Mouse (Mus musculus) lung, adult 10 weeks (tissue): ENCODE results near the gene Spint1. TPM values are rescaled to one million over a fixed set of nuclear protein-coding genes. Genes with fewer than 3 reads are reported as not detected.

ENCODE experiments used
- polyA plus RNA-seq: library from polyadenylated mRNA; stranded (reverse); fragments of 350-450 nt; fragmentation: Illumina TruSeq; extraction: RNeasy Lipid Tissue Mini Kit (QIAGEN cat#74804); gene quantifications from one replicate; pipeline ENCODE4 v1.2.3, GENCODE M21; 2014; ENCODE audit warnings: low read depth, low replicate concordance; ENCODE audit not compliant: insufficient read depth

Gene Spint1
- 27.2 TPM for polyA plus RNA-seq

DNA sequence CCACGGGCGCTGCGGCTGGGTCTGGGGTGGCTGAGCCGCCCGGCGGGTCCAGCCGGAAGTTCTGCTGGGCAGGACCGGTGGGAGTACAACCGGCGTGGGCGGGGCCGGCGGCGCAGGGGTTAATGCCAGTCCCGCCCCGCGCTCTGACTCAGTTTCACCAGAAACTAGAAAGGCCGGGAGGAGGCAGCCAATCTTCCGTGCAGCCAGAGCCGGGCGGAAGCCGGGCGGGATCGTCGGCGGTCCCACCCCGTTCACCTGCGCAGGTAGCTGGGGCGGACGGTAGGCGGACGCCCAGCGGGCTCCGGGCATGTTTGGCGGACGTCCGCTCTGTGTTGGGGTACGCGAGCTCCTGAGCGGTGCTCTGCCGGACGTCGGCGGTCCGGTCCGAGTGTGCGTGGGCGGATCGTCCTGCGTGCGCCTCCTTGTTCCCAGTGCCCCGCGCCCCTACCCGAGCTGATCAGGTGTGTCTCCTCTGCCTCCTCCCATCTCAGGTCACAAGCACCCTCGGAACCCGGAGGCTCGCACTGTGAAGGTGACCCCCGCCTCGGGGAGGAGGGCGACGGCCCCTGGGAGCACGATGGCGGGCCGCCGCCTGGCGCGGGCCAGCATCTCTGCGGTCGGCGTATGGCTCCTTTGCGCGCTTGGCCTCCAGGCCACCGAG is at the start of gene Spint1:
Gene Spint1 (plus strand): TSS at position 153 of the 661 bp plus-strand sequence.

DNA sequence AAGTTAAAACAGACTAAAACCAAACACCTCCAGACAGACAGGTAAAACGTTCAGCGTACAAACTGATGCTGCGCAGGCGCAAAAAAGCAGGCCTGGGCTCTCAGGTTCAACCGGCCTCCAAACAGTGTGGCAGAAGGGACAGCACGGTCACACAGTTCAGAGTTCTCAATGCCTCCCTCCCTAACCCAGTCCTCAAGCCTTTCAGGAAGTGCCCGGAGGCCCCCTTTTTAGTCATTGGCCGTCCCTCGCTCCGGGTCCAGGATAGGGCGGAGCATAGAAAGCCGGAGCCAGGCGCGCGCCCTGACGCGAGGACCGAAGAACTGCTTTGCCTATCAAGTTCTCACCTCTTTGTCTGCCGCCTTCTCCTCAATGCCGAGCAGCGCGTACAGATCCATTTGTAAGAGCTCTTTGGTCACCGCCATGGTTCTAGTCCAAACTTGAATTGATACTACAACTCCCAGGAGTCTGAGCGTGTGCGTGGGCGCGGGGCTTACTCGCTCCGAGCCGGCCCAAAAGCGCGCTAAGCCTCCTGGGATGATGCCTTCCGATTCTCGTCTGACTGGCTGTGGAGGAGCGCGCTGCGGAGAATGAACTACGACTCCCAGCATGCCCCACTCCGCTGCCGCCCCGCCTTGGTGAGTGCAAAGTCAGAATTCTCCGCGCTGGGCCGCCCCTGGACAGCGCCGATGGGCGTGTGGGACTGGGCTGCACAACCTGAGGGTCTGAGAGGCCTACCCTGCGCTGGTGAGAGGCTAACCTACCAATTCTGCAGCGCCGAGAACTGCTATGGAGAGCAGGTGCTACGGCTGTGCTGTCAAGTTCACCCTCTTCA is 28.6 kb upstream of the Spint1 start, which contains the start of the genes Zfyve19 and Dnajc17:
Gene Zfyve19 (plus strand): TSS at position 274 of the 832 bp plus-strand sequence.
Gene Dnajc17 (minus strand): TSS at position 452 of the 832 bp plus-strand sequence.

DNA sequence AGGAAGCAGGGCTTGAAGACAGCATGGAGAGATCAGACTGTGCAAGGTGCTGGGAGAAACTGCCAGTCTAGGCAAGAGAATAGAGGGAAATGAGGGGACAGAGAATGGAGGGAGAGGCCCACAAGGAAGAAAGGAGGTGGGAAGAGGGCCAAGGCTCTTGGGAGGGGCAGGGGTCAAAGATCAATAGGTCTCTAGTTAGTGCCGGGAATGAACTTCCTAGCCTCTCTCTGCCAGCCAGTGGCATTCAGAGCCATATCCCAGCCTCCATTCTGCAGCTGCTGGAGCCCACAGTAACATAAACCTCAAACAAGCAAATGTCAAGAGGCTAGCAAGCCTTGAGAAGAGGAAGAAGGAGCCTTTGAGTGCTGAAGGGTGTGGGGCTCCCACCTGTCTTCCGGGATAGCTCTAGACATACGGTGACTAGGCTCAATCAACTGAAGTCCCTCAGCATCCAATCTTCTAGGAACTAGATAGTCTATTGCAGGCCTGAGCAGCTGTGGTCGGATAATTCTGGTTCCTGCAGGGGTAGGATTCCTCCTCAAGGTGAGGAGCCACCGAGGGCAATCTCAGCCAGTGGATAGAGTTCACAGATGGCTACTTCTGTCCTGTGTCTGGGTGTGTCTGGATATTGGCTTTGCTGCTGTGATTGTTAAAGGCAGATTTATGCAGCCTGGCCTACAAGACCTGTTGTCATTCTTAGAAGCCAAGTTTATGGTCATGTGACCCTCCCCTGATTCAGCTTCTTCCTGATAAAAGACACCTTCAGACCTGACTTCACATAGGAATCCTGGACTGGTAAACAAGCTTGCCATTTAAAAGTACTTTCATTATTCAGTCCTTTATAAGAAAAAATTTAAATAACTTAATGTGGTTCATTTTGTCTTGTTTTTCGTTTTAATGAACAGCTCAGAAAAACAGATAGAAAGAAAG is 7.1 kb upstream of the Spint1 start, which contains the start of gene Ppp1r14d:
Gene Ppp1r14d (minus strand): TSS at position 132 of the 930 bp plus-strand sequence.

DNA sequence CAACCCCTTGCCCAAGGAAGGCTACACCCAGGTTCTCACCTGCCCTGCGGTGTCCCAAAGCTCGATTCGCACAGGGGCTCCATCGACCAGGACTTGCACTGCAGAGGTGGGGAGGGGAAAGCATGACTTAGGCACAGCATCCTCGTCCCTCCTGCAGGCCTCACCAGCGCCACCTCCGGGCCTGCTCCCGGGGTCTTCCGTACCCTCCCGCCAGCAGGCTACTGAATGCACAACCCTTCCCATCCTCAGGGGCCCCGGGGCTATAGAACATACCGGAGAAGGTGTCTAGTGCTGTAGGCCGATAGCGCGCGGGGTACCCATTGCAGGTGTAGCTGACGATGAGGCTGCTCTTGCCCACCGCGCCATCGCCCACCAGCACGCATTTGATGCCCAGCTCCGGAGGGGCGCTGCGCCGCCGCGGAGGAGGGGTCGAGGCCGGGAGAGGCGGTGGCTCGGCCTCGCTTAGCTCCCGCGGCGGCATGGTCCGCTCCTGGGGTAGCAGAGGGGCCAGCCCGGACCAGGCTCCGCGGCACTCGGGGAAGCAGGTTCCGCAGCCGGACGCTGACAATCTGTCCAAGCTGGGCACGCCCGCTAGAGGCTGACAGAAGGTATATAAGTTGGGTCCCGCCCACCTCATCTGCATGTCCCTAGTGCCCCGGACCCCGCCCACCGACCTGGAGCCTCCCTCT is 33.6 kb downstream of the Spint1 start, which contains the start of gene Rhov:
Gene Rhov (minus strand): TSS at position 630 of the 689 bp plus-strand sequence.

DNA sequence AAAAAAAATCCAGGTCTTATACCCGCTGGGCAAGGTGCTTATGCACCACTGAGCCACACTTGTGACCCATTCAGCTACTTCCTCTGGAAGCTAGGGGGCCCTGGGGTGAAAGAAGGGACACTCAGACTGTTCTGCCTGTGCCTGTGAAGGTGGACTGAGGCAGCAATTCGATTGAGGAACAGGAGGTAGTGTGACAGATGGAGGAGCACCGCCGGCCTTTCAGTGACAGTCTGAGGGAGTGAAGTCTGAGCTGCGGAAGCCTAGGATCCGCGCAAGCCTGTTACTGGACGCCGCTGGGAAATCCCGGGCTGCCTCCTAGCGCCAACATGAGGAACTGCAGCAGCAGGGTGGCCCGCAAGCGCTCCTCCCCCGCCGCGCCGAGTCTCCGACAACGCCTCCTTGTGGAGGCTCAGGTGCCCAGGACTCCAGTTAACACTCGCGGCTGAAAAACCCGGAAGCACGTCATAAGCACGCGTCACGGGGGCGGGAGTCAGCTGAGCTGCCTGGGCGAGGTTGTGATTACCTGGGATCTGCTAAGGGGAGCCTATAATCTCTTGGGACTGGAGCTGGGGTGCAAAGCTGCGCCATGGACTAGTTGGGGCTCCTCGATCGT is 51.2 kb downstream of the Spint1 start, which contains the start of gene Vps18:
Gene Vps18 (plus strand): TSS at position 471 of the 613 bp plus-strand sequence.

Other genes starting within 250 kb of the Spint1 start
- gene Ccdc32, start 208.0 kb upstream of the Spint1 start, polyA plus RNA-seq: 14.1 TPM
- 1.1 TPM for gene Rpusd2, start 202.6 kb upstream of the Spint1 start, polyA plus RNA-seq
- 0.06 TPM for gene Knl1, start 190.2 kb upstream of the Spint1 start, polyA plus RNA-seq
- gene Rad51, start 124.6 kb upstream of the Spint1 start, polyA plus RNA-seq: 0.85 TPM
- gene Rmdn3, start 80.3 kb upstream of the Spint1 start, polyA plus RNA-seq: 20.4 TPM
- 5.3 TPM for gene Gchfr, start 69.6 kb upstream of the Spint1 start, polyA plus RNA-seq
- gene Gm14137, start 62.9 kb upstream of the Spint1 start, polyA plus RNA-seq: not detected
- 17.0 TPM for gene Zfyve19, start 28.7 kb upstream of the Spint1 start, polyA plus RNA-seq
- gene Dnajc17, start 28.6 kb upstream of the Spint1 start, polyA plus RNA-seq: 13.5 TPM
- 5.5 TPM for gene Ppp1r14d, start 7.5 kb upstream of the Spint1 start, polyA plus RNA-seq
- gene Rhov, start 33.9 kb downstream of the Spint1 start, polyA plus RNA-seq: 1.7 TPM
- 7.4 TPM for gene Vps18, start 51.4 kb downstream of the Spint1 start, polyA plus RNA-seq
- 31.5 TPM for gene Dll4, start 88.4 kb downstream of the Spint1 start, polyA plus RNA-seq
- 2.2 TPM for gene Chac1, start 113.9 kb downstream of the Spint1 start, polyA plus RNA-seq
- 5.4 TPM for gene Ino80, start 240.3 kb downstream of the Spint1 start, polyA plus RNA-seq